ENCODE assay signal across 15 mouse cellular contexts in the genomic region with DNA sequence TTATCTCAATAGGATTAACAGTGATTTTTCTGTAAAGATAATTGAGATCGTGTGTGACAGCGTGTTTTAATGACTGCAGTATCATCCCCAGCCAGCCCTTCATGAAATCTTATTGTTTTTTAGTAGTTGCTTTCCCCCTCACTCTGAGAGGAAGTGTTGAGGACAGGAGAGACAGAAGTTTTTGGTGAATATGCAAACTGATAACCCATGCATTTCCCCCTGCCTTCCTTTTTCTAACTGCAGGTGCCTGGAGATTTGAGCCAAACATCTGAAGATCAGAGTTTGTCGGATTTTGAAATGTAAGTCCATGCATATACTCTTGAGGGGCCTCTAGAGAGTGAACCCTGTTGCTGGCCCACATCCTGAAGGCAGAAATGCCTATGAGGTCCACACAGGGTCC.
"Had no signal": no experiment of that assay in that cellular context is flagged by ENCODE, and none has a peak within 500 bp of the region (broad histone marks: within the 10 kb centered on the region; RNA-seq: fewer than 3 reads in every experiment).

No protein-coding gene starts in this region.

- H3K4me1 ChIP-seq: midbrain, embryonic 12.5 days; neural tube, embryonic 13.5 days had no signal

- DNase-seq: lung, adult 18-20 months; lung, embryonic 14.5 days; lung, postnatal 10 days; lung, postnatal 4 days; midbrain, embryonic 14.5 days; right cerebral cortex, postnatal 14 days; thymus, adult 2 months; thymus, postnatal 25 days had no signal

- H3K27me3 ChIP-seq: liver, embryonic 12.5 days; midbrain, embryonic 12.5 days; neural tube, embryonic 13.5 days; neural tube, embryonic 15.5 days had no signal

- H3K36me3 ChIP-seq: liver, embryonic 12.5 days; midbrain, embryonic 10.5 days; midbrain, embryonic 12.5 days; neural tube, embryonic 13.5 days; neural tube, embryonic 15.5 days had no signal

- H3K27ac ChIP-seq: liver, embryonic 12.5 days; liver, embryonic 14.5 days; midbrain, embryonic 10.5 days; midbrain, embryonic 12.5 days; neural tube, embryonic 13.5 days; neural tube, embryonic 15.5 days had no signal

- H3K9ac ChIP-seq: liver, embryonic 12.5 days; liver, embryonic 14.5 days; lung, embryonic 14.5 days; midbrain, embryonic 12.5 days; neural tube, embryonic 13.5 days; neural tube, embryonic 15.5 days had no signal

- H3K4me3 ChIP-seq: liver, embryonic 12.5 days; midbrain, embryonic 10.5 days; midbrain, embryonic 12.5 days; myocyte; neural tube, embryonic 13.5 days; neural tube, embryonic 15.5 days had no signal

- H3K9me3 ChIP-seq: liver, embryonic 12.5 days; midbrain, embryonic 10.5 days; midbrain, embryonic 12.5 days; neural tube, embryonic 13.5 days; neural tube, embryonic 15.5 days had no signal

- H3K4me2 ChIP-seq: liver, embryonic 12.5 days; lung, embryonic 14.5 days; midbrain, embryonic 12.5 days; neural tube, embryonic 13.5 days; neural tube, embryonic 15.5 days had no signal
